Mouse (Mus musculus): ENCODE measurements around the gene Zfp526. TPM values are rescaled to one million over a fixed set of nuclear protein-coding genes. Genes with fewer than 3 reads are reported as not detected.

The Zfp526 gene
- total and polyA plus RNA-seq, 3 experiments = 9.9 to 27.6 (median 20.8) TPM

DNA sequence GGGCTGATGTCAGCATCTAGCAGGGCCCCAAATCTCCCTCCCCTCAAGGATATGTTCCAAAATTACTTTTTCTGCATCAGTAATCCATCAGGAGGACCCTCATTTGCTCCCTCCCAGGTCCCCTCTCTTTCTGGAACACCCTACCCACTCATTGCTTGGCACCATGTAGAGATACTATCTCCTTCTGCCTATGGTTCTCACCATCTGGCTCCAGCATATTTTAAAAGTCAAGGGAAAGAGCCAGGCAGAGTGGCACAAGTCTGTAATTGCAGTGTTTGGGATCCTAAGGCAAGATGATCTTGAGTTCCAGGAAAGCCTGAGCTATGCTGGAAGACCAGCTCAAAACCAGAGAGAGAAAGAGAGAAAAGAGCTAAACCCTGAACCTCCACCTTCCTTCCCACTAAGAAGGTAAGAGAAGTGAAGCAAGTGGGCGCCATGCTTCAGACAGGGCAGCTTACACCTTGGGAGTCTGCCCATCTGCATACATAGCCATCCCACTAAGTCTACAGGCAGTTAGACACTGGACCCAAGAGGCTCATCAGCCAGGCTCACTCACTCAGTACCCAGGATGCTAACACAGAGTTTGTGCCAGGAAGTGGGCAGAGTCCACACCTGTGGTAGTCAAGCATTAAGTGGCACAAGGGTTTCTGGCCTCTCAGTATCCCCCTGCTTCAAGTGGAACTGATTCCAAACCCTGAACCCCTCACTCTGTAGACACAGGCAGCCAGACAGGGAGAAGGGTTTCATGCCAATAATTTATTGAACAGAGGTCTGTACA, 6.5 kb downstream of the Zfp526 start:
- peak overlapping the region; percentile 21; the same call in 1 of the 2 replicates for H3K4me3 ChIP-seq (ENCODE audit: low read depth, low read length)
- peaks cover 92% of the 10 kb centered on the region for H3K4me1 ChIP-seq (ENCODE audit: insufficient read depth, low read depth, low read length)
- ATAC-seq (ENCODE audit: extremely low read depth, insufficient number of reproducible peaks, low FRiP score, poor library complexity, severe bottlenecking) (no peak), DNase-seq (ENCODE audit: low spot score) (no peak)
- H3K27me3 ChIP-seq (ENCODE audit: insufficient read depth, low read length) = no peaks in the 10 kb centered on the region
- no peaks in the 10 kb centered on the region for H3K9me3 ChIP-seq (replicated peaks)
- no peak for TF ChIP-seq CTCF (IDR thresholded peaks at IDR 0.05; ENCODE audit: low read depth, low read length)
- TF ChIP-seq TAL1 (conservative IDR thresholded peaks at IDR 0.05; ENCODE audit: low read depth, low read length) = no peak
- H3K36me3 ChIP-seq (replicated peaks) = peaks cover 99% of the 10 kb centered on the region

DNA sequence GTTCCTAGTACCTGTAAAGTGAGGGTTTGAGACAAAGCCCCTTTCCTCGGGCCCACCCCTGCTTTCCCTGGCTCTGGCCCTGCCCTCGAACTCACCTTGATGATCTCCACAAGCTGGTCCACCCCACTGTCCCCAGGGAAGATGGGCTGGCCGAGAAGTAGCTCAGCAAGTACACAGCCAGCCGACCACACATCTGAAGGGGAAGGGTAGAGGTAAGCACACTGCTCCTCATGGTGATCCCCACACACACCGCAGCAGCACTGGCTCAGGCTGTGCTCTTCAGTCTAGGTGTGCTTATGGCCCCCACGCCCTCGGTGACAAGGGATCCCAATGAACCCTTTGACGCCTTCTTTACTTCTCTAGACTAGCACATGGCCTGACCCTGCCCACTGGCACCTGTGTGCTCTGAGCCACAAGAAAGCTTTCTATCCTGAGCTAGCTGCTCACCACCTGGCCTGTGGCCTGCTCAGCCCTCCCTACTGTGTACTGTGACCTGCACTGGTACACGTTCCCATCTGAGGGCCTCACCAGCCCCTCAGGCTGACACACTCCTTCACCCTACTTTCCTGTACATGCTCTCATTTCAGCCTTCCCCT, 9.6 kb downstream of the Zfp526 start:
- 0 out of 2 replicates have a peak overlapping the region, but pooled peaks have one; percentile 3 for H3K4me3 ChIP-seq (ENCODE audit: low read depth, low read length)
- no peak for DNase-seq (ENCODE audit: low spot score)
- peaks cover 100% of the 10 kb centered on the region for H3K36me3 ChIP-seq (replicated peaks)
- no peak for ATAC-seq (ENCODE audit: extremely low read depth, insufficient number of reproducible peaks, low FRiP score, poor library complexity, severe bottlenecking)
- no peak for TF ChIP-seq GATA1 (IDR thresholded peaks at IDR 0.05; ENCODE audit: borderline replicate concordance, low read length)
- no peak for TF ChIP-seq CTCF (IDR thresholded peaks at IDR 0.05; ENCODE audit: low read depth, low read length)
- no peak for TF ChIP-seq GATA2 (IDR thresholded peaks at IDR 0.05; ENCODE audit: borderline replicate concordance, low read depth, low read length)
- TF ChIP-seq TAL1 (conservative IDR thresholded peaks at IDR 0.05; ENCODE audit: low read depth, low read length) = no peak
- no peak for TF ChIP-seq POLR2AphosphoS5 (IDR thresholded peaks at IDR 0.05; ENCODE audit: insufficient replicate concordance, low read depth, low read length)
- H3K27me3 ChIP-seq (ENCODE audit: insufficient read depth, low read length) = no peaks in the 10 kb centered on the region
- peaks cover 89% of the 10 kb centered on the region for H3K4me1 ChIP-seq (ENCODE audit: insufficient read depth, low read depth, low read length)
- no peaks in the 10 kb centered on the region for H3K9me3 ChIP-seq (replicated peaks)

DNA sequence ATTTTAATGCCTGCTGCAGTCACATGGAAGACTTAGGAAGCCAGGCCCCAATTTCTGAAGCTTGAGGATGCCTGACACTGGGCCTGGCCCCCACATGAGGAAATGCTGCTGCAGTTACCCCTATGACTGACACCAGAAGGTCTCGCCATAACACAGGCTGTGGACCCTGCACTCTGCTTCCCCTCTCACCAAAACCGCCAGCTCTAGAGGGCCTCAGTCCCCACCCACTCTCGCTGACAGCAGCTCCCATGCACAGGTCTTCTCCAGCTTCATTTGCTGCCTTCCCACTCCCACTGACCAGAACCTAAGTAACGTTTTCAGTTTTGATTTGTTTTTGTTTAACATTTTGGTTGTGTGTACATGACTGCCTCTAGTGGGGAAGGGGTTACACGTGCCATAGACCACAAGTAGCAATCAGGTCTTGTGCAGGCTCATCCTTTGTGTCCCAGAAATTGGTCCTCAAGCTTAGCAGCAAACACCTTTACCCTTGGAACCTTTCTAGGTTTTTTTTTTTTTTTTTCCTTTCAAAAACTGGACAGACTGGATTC, 10.9 kb downstream of the Zfp526 start:
- H3K27me3 ChIP-seq (ENCODE audit: insufficient read depth, low read length) = no peaks in the 10 kb centered on the region
- TF ChIP-seq CTCF (IDR thresholded peaks at IDR 0.05; ENCODE audit: low read depth, low read length) = no peak
- no peak for TF ChIP-seq TAL1 (conservative IDR thresholded peaks at IDR 0.05; ENCODE audit: low read depth, low read length)
- no peak for TF ChIP-seq GATA2 (IDR thresholded peaks at IDR 0.05; ENCODE audit: borderline replicate concordance, low read depth, low read length)
- no peak for TF ChIP-seq POLR2AphosphoS5 (IDR thresholded peaks at IDR 0.05; ENCODE audit: insufficient replicate concordance, low read depth, low read length)
- no peak for TF ChIP-seq GATA1 (IDR thresholded peaks at IDR 0.05; ENCODE audit: borderline replicate concordance, low read length)
- H3K9me3 ChIP-seq (replicated peaks) = no peaks in the 10 kb centered on the region
- H3K36me3 ChIP-seq (replicated peaks) = peaks cover 92% of the 10 kb centered on the region
- no peak overlapping the region for H3K4me3 ChIP-seq (ENCODE audit: low read depth, low read length)
- ATAC-seq (ENCODE audit: extremely low read depth, insufficient number of reproducible peaks, low FRiP score, poor library complexity, severe bottlenecking) (no peak), DNase-seq (ENCODE audit: low spot score) (no peak)
- H3K4me1 ChIP-seq (ENCODE audit: insufficient read depth, low read depth, low read length) = peaks cover 82% of the 10 kb centered on the region

DNA sequence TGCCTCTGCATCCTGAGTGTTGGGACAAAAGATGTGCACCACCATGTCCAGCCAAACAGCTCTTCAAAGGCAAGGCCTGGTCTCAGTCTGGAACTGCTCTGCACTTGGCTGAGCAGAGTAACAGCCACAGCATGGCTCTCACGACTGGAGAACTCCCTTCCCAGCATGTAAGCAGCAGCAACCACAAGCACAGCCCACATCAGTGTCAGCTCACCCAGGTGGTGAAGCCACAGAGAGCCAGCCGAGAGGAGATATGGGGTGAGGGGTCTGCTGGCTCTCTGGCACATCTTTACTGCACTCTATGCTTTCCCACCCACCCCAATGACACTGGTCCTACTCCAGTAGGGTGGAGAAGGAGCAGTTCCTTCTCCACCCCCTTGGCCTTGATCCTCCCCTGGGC, 11.8 kb downstream of the Zfp526 start:
- no peak for ATAC-seq (ENCODE audit: extremely low read depth, insufficient number of reproducible peaks, low FRiP score, poor library complexity, severe bottlenecking)

DNA sequence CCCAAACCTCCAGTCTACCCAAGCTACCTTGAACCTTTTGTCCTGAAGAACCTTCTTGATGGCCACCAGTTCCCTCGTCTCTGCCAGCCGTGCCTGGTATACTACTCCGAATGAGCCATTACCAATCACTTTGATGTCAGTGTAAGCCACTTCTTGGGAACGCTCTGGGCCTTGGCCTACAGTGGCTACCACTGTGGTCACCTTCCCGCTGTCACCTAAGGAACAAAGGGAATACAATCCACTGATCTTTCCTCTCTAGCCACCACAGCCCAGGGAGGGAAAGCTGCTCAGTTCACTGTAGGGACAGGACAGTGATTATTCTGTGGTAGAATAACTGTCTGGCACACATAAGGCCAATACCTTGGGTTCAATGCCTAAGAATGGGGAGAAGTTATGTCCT, 14.3 kb downstream of the Zfp526 start:
- ATAC-seq (ENCODE audit: extremely low read depth, insufficient number of reproducible peaks, low FRiP score, poor library complexity, severe bottlenecking) (no peak), DNase-seq (ENCODE audit: low spot score) (no peak)
- Histone ChIP-seq H3K4me3 (ENCODE audit: low read depth, low read length) (no peak overlapping the region; the same call in 1 of the 2 replicates), H3K27me3 (ENCODE audit: insufficient read depth, low read length) (no peaks in the 10 kb centered on the region), H3K36me3 (replicated peaks) (peaks cover 60% of the 10 kb centered on the region), H3K9me3 (replicated peaks) (no peaks in the 10 kb centered on the region), H3K4me1 (ENCODE audit: insufficient read depth, low read depth, low read length) (peaks cover 69% of the 10 kb centered on the region)
- TF ChIP-seq GATA2 (IDR thresholded peaks at IDR 0.05; ENCODE audit: borderline replicate concordance, low read depth, low read length) (no peak), GATA1 (IDR thresholded peaks at IDR 0.05; ENCODE audit: borderline replicate concordance, low read length) (no peak), CTCF (IDR thresholded peaks at IDR 0.05; ENCODE audit: low read depth, low read length) (no peak)

More for the DNA sequence above, 11.8 kb downstream of the Zfp526 start:
- Histone ChIP-seq H3K36me3 (replicated peaks) (peaks cover 83% of the 10 kb centered on the region), H3K4me1 (ENCODE audit: insufficient read depth, low read depth, low read length) (peaks cover 73% of the 10 kb centered on the region), H3K9me3 (replicated peaks) (no peaks in the 10 kb centered on the region), H3K27me3 (ENCODE audit: insufficient read depth, low read length) (no peaks in the 10 kb centered on the region), H3K4me3 (ENCODE audit: low read depth, low read length) (no peak overlapping the region; the same call in 1 of the 2 replicates)
- no peak for TF ChIP-seq CTCF (IDR thresholded peaks at IDR 0.05; ENCODE audit: low read depth, low read length)
- no peak for TF ChIP-seq GATA2 (IDR thresholded peaks at IDR 0.05; ENCODE audit: borderline replicate concordance, low read depth, low read length)
- TF ChIP-seq TAL1 (conservative IDR thresholded peaks at IDR 0.05; ENCODE audit: low read depth, low read length) = no peak
- DNase-seq (ENCODE audit: low spot score) = no peak

DNA sequence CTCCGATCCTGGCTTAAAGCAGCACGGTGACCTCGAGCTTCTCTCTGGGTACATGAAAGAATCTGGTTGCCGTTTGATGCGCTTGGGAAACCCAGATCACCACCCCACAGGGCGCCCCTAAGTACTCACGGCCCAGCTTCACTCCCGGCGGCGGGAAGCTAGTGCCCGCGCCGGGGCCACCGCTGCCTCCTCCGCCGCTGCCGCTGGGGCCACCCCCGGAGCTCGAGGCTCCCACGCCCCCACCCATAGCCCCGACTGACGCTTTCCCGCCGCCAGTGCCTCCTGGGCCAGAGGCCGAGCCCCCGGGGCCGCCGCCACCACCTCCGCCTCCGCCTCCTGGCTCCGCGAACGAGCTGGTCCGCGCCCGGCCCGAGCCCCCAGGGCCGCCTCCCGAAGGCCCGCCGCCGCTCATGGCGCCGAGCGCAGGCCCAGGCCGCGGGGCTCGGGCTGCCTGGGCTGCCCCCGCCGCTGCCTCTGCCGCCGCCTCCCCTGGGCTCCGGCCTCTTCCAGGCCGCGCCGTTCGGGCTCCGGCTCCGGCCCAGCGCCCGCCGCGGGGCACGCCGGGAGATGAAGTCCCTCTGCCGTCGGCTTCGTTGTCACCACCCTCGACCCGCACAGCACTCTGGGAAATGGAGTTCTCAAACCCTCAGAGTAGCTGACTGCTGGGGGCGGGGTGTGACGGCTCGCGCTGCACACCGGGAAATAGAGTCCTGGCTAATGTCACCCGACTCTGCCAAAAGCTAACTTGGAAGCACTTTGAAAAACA, 16.2 kb downstream of the Zfp526 start, which contains the start of gene Gsk3a:
Gene Gsk3a (minus strand): TSS at position 603 of the 766 bp plus-strand sequence.
- Histone ChIP-seq H3K4me3 (ENCODE audit: low read depth, low read length) (peak within 1 kb of the TSS; percentile 82), H3K9me3 (replicated peaks) (no peaks in the 10 kb centered on the region), H3K27me3 (ENCODE audit: insufficient read depth, low read length) (no peaks in the 10 kb centered on the region), H3K36me3 (replicated peaks) (peaks cover 52% of the 10 kb centered on the region), H3K4me1 (ENCODE audit: insufficient read depth, low read depth, low read length) (peaks cover 56% of the 10 kb centered on the region)
- no peak for TF ChIP-seq POLR2AphosphoS5 (IDR thresholded peaks at IDR 0.05; ENCODE audit: insufficient replicate concordance, low read depth, low read length)
- no peak for TF ChIP-seq TAL1 (conservative IDR thresholded peaks at IDR 0.05; ENCODE audit: low read depth, low read length)
- TF ChIP-seq GATA1 (IDR thresholded peaks at IDR 0.05; ENCODE audit: borderline replicate concordance, low read length) = no peak
- TF ChIP-seq CTCF (IDR thresholded peaks at IDR 0.05; ENCODE audit: low read depth, low read length) = no peak
- TF ChIP-seq GATA2 (IDR thresholded peaks at IDR 0.05; ENCODE audit: borderline replicate concordance, low read depth, low read length) = no peak
- DNase-seq (ENCODE audit: low spot score) (peak; percentile 84), ATAC-seq (ENCODE audit: extremely low read depth, insufficient number of reproducible peaks, low FRiP score, poor library complexity, severe bottlenecking) (peak; percentile 56)

All from G1E (cell line).